Mouse (Mus musculus) kidney, adult 2 months (tissue): ENCODE measurements around the gene Pdx1.

ENCODE experiments used
- CTCF ChIP-seq: fragments of 200-500 bp; conservative IDR thresholded peaks from 2 replicates; pipeline ENCODE4 v1.5.1; 2011; ENCODE audit warnings: low read depth, mild to moderate bottlenecking, control low read depth, low read length, moderate library complexity, mixed read lengths; ENCODE audit not compliant: insufficient read depth, insufficient read length
- POLR2A ChIP-seq: fragments of 200-500 bp; IDR thresholded peaks from one replicate; pipeline ENCODE4 v1.6.1; 2011; ENCODE audit warnings: low read depth, low read length, control low read depth

DNA sequence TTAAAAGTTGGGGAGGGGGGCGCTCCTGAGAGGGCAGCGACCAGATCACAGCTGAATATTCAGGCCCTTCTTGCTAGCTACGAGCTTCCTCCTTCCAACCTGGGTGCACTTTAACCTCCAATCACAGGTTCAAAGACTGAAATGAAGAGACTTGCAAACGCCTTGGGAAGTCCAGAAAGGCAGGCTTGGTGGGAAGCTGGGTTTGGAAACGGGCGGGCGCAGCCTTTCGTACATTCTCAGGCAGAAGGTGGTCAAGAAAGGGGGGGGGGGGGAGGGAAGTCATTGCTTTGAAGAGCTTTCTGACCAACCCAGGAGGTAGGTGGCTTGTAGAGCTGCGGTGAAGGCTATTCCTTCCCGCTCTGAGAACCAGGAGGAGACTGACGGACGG is 37.6 kb downstream of the Pdx1 start:
- no peak for TF ChIP-seq CTCF
- TF ChIP-seq POLR2A, result no peak
